Mouse (Mus musculus) layer of hippocampus, adult 18-20 months (tissue): ENCODE results near the gene Tbc1d10a. TPM values are rescaled to one million over a fixed set of nuclear protein-coding genes. Genes with fewer than 3 reads are reported as not detected.

Experiments
- DNase-seq, 2 experiments: peaks; one replicate each; pipeline ENCODE4 v3.0.0; 2022; ENCODE audit warnings: low spot score in 2 of 2
- long read RNA-seq: library from polyadenylated mRNA; stranded (forward); transcript quantifications from one replicate; pipeline ENCODE4 v2.0.0, GENCODE M21; 2021
- total RNA-seq, 2 experiments: library from RNA; stranded (reverse); gene quantifications; 2 replicates each; pipeline ENCODE4 v1.2.3; 2021

Tbc1d10a gene
- 10 to 100 TPM; 28.1 to 30.8 TPM for total RNA-seq
- long read RNA-seq, transcript Tbc1d10a-201 (9 exons, 1,957 nt), result major isoform, 42 of 45 reads
- long read RNA-seq, partial matches to known transcripts, result 0 of 45 reads
- long read RNA-seq, other reads (novel, unspliced or antisense), result 3 of 45 reads

- peak; percentile 98 to 99 for DNase-seq
These were observed at the start of gene Tbc1d10a for GRCm38 (mm10) chr11:4186486-4187317. Gene Tbc1d10a, plus strand, starts transcription at chr11:4186789.

GRCm38 (mm10) chr11:4138964-4139363 lies 47.6 kb upstream of the Tbc1d10a start:
- DNase-seq, result no peak

DNA sequence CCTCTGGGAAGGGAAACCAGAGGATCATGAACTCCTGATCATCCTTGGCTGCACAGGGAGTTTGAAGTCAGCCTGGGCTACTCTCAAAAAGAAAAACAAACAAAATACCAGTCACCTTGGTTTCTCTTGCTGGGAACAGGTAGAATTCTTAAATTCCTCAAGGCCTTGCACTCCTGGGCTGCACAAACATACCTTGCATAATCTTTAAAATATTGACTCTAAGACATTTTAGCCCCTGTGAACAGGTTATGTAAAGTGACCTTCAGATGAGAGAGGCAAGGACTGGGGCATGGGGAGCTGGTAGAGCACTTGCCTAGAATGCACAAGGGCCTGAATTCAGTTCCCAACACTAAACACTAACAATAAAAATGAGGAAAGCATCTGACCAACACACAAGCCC lies 45.1 kb upstream of the Tbc1d10a start:
- DNase-seq, result no peak

DNA sequence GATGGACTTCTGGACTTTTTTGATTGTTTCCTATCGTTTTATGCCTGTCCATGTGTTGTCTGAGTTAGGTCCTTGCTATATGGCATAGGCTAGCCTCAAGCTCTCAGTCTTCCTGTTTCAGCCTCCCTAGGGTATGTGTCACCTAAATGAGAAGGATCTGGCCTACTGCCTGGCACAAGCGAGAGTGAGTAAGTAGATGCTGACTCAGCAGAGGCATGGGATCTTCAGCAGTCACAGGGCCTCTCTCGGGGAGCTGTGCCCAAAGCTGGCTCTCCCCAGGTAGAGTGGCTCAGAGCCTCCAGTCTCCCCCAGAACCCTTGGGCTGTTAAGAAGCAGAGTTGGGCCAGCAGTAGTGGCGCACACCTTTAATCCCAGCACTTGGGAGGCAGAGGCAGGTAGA lies 44.2 kb upstream of the Tbc1d10a start:
- DNase-seq, result no peak

DNA sequence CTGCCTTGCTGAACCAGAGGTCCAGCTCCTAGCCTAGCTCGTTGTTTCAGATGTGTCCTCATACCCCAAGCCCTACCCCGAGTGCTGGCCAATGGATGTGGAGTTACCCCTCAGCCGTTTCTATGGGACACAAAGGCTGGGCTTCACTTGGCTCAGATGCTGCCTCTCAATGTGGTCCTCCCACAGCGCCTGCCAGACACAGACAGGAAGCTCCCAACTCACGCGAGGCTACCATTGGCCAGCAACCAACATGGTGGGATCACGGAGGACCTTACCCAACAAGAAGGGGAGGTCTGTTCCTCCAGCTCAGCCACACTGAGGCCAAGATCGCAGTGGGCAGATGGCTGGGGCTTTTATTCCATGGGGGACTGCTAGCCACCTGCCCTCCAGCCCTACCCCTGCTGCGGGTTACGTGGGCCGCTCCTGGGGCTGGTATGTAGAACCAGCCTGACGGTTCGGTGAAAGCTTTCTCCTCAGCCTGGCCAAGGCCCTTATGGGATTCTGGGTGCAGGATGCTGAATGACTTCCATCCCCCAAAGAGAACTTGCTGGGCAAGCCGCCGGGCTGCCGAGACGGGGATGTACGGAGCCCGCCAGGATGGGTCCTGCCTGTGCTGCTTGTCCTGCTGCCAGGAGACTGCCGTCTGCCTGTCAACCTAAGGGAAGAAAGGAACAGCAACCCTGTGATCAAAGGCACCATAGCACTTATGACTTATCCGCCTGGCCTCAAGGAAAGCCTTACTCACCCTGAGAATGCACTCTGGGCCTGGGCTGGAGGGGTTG lies 43.1 kb upstream of the Tbc1d10a start:
- no peak for DNase-seq

GRCm38 (mm10) chr11:4146381-4146780 lies 40.2 kb upstream of the Tbc1d10a start:
- DNase-seq, result no peak

GRCm38 (mm10) chr11:4147098-4147497 lies 39.5 kb upstream of the Tbc1d10a start:
- DNase-seq, result no peak

- DNase-seq, result no peak
These were observed 38.5 kb upstream of the Tbc1d10a start for GRCm38 (mm10) chr11:4148120-4148519.

GRCm38 (mm10) chr11:4148536-4149156 lies 37.9 kb upstream of the Tbc1d10a start:
- no peak for DNase-seq

GRCm38 (mm10) chr11:4149886-4150285 lies 36.7 kb upstream of the Tbc1d10a start:
- no peak for DNase-seq

DNA sequence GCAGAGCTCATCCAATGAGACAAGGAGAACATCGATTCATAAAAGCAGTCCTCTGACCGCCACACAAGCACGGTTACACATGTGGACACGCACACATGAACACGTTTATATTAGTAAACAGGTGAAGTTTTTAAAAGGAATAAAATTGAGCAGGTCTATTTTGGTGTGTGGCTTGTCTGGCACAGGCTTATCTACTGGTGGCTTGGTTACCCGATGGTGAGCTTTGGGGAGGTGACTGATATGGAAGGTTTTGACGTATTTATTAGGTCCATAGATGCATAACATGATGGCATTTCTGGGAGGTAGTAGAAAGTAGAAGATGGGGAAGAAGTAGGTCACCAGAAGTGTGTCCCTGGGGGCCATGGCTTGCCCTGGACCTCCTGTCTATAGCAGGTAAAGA lies 32.9 kb upstream of the Tbc1d10a start:
- no peak for DNase-seq

- DNase-seq, result peak in 1 of 2 experiments; percentile 45
These were observed 30.9 kb upstream of the Tbc1d10a start for GRCm38 (mm10) chr11:4155641-4156040.

- DNase-seq, result no peak
These were observed 27.9 kb upstream of the Tbc1d10a start for GRCm38 (mm10) chr11:4158676-4159075.

- peak; percentile 92 to 96 for DNase-seq
These were observed 26.5 kb upstream of the Tbc1d10a start, which contains the start of the genes Ccdc157 and Sf3a1 for GRCm38 (mm10) chr11:4159808-4160708. Gene Ccdc157, minus strand, starts transcription at chr11:4160293. Gene Sf3a1, plus strand, starts transcription at chr11:4160350.

DNA sequence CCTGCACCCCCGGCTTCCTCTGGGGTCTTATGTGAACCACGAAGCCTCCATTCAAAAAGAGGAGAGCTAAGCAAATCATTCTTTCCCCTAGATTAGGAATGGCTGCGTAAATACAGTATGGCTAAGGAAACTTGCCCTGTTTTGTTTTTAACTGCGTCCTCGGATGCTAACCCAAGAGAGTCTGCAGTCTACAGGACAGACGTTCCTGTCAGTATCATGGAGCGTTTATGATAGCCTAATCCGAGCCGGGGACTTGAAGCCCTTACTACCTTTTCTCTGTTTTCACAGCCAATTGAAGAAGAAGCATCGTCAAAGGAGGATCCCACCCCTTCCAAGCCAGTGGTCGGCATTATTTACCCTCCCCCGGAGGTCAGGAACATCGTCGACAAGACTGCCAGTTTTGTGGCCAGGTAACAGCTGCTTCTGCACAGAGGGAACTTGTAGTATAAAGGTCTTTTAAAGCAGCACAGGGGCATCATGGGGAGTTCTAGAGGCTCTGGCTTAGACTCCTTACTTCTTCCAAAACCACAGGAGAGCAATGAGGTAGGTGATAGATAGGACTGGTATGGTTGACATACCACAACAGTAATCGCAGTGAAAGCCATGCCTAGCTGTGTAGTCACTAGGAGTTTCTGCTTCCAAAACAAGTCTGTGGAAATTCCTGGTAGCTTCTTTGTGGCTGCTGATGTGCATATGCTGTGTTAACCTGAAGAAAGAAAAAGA lies 25.7 kb upstream of the Tbc1d10a start:
- DNase-seq, result no peak

GRCm38 (mm10) chr11:4164701-4165100 lies 21.9 kb upstream of the Tbc1d10a start:
- no peak for DNase-seq

DNA sequence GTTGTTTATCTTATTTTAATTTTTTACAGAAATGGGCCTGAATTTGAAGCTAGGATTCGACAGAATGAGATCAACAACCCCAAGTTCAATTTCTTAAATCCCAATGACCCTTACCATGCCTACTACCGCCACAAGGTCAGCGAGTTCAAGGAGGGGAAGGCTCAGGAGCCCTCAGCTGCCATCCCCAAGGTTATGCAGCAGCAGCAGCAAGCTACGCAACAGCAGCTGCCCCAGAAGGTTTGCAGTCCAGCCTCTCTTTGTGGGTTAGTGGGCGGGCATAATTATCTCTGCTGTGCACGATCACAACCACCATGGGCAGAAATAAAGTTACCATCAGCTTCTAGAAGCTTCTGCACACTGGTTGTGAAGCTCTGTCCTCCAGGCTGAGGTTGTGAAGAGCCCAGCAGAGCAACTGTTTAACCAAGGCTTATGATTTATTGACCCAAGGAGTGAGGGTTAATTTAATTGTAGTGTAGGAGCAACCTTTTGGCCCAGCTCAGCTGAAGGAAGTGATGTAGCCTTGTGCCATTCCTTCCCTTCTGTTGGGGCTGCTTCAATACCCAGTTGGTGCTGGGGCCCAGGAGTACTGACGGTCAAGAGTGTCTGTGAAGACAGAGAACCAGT lies 20.0 kb upstream of the Tbc1d10a start:
- no peak for DNase-seq

GRCm38 (mm10) chr11:4174586-4174985 lies 12.0 kb upstream of the Tbc1d10a start:
- DNase-seq, result peak; percentile 42 to 65

GRCm38 (mm10) chr11:4177716-4178115 lies 8.9 kb upstream of the Tbc1d10a start:
- DNase-seq, result no peak
